Comparison of ENCODE assay signal across 9 mouse cellular contexts in genomic region chr7:24299823-24300481, GRCm38 (mm10). TPM values are rescaled to one million over a fixed set of nuclear protein-coding genes. Genes with fewer than 3 reads are reported as not detected.
DNase-seq lines count a peak whose midpoint lies in the region; ATAC-seq and TF ChIP-seq lines count a peak whose summit lies in the region.
"Had no signal": no experiment of that assay in that cellular context is flagged by ENCODE, and none has a peak within 500 bp of the region (broad histone marks: within the 10 kb centered on the region; RNA-seq: fewer than 3 reads in every experiment).

No protein-coding gene starts in this region.

- peaks cover 3% of the 10 kb centered on the region for H3K4me1 ChIP-seq in bone marrow macrophage, adult 2 months (ENCODE audit: control insufficient read depth, insufficient read depth, low read length)
- H3K4me1 ChIP-seq in embryonic fibroblast, embryonic 13.5 days (ENCODE audit: control insufficient read depth, insufficient read depth, low read length) = peaks cover 2% of the 10 kb centered on the region; the same call in 1 of the 2 replicates
- peaks cover 20% of the 10 kb centered on the region for H3K4me1 ChIP-seq in hindbrain, embryonic 14.5 days (replicated peaks; ENCODE audit: control insufficient read depth, insufficient read depth, low read length)
- H3K4me1 ChIP-seq in liver, embryonic 16.5 days (ENCODE audit: control insufficient read depth, low read depth, low read length) = peaks cover 12% of the 10 kb centered on the region
- H3K4me1 ChIP-seq in stomach, embryonic 14.5 days (ENCODE audit: control insufficient read depth, insufficient read depth, low read length) = peaks cover 9% of the 10 kb centered on the region

- peak overlapping the region; percentile 66 for H3K4me3 ChIP-seq in left cerebral cortex, adult 2 months
- peak overlapping the region; percentile 46 for H3K4me3 ChIP-seq in bone marrow macrophage, adult 2 months (ENCODE audit: insufficient read depth, low read length)
- peak overlapping the region; percentile 34 for H3K4me3 ChIP-seq in embryonic fibroblast, embryonic 13.5 days (ENCODE audit: insufficient read depth, low read length)
- H3K4me3 ChIP-seq in hindbrain, embryonic 14.5 days (replicated peaks; ENCODE audit: low read length) = peak overlapping the region; percentile 60
- H3K4me3 ChIP-seq in liver, embryonic 16.5 days (ENCODE audit: low read depth, low read length) = peak overlapping the region; percentile 74
- H3K4me3 ChIP-seq in stomach, embryonic 14.5 days (ENCODE audit: low read depth, low read length) = peak overlapping the region; percentile 76

- H3K27me3 ChIP-seq in hindbrain, embryonic 14.5 days (ENCODE audit: control insufficient read depth, insufficient read depth, low read length) = no peaks in the 10 kb centered on the region
- H3K27me3 ChIP-seq in liver, embryonic 16.5 days (ENCODE audit: control insufficient read depth, insufficient read depth, low read depth, low read length) = no peaks in the 10 kb centered on the region
- no peaks in the 10 kb centered on the region for H3K27me3 ChIP-seq in stomach, embryonic 14.5 days (ENCODE audit: control insufficient read depth, insufficient read depth, low read length)

- TF ChIP-seq POLR2A in bone marrow macrophage, adult 2 months (IDR thresholded peaks at IDR 0.05; ENCODE audit: borderline replicate concordance, low read depth, low read length) = no peak
- no peak for TF ChIP-seq POLR2A in embryonic fibroblast, embryonic 13.5 days (IDR thresholded peaks at IDR 0.05; ENCODE audit: low read depth, low read length)

- intact Hi-C loops in left cerebral cortex, adult 2 months (cut with DNase I) = loop anchor here (1.0 to 2.0 kb wide), 3 partner anchors 17 to 92 kb away; partner anchors contain the start of genes Zfp93 and Zfp94

- under 1% methylated on average over 18 of the region's 18 CpGs for WGBS in hindbrain, embryonic 14.5 days
- WGBS in liver, embryonic 16.5 days (ENCODE audit: insufficient replicate concordance) = under 1% methylated on average over 18 of the region's 18 CpGs
- WGBS in stomach, embryonic 14.5 days = 2% methylated on average over 18 of the region's 18 CpGs

- peak; percentile 39 for ATAC-seq in hindbrain, embryonic 14.5 days (ENCODE audit: low FRiP score)
- no peak for ATAC-seq in liver, embryonic 16.5 days (ENCODE audit: low read depth)
- peak; percentile 28; the same call in 1 of the 2 replicates for ATAC-seq in stomach, embryonic 14.5 days (ENCODE audit: insufficient number of reproducible peaks, insufficient read depth, low FRiP score, low read depth)

- peak overlapping the region; percentile 90 for H3K4me2 ChIP-seq in hindbrain, embryonic 14.5 days (replicated peaks)
- H3K4me2 ChIP-seq in liver, embryonic 16.5 days (ENCODE audit: low read depth, low read length) = peak overlapping the region; percentile 94
- H3K4me2 ChIP-seq in stomach, embryonic 14.5 days (replicated peaks; ENCODE audit: low read depth, low read length) = peak overlapping the region; percentile 74

- peak overlapping the region; percentile 66 for H3K9ac ChIP-seq in hindbrain, embryonic 14.5 days
- H3K9ac ChIP-seq in liver, embryonic 16.5 days (ENCODE audit: low read depth, low read length) = peak overlapping the region; percentile 30; the same call in 1 of the 2 replicates
- H3K9ac ChIP-seq in stomach, embryonic 14.5 days (replicated peaks; ENCODE audit: low read depth, low read length) = peak overlapping the region; percentile 36; the same call in 1 of the 2 replicates

- peak overlapping the region; percentile 85 for H3K27ac ChIP-seq in left cerebral cortex, adult 2 months
- no peak overlapping the region for H3K27ac ChIP-seq in bone marrow macrophage, adult 2 months (ENCODE audit: insufficient read depth, low read depth, low read length)
- H3K27ac ChIP-seq in embryonic fibroblast, embryonic 13.5 days (ENCODE audit: insufficient read depth, low read length) = no peak overlapping the region
- H3K27ac ChIP-seq in hindbrain, embryonic 14.5 days = peak overlapping the region; percentile 88
- H3K27ac ChIP-seq in liver, embryonic 16.5 days (ENCODE audit: low read length) = no peak overlapping the region
- peak overlapping the region; percentile 92 for H3K27ac ChIP-seq in stomach, embryonic 14.5 days (ENCODE audit: low read length)

- no peaks in the 10 kb centered on the region for H3K9me3 ChIP-seq in hindbrain, embryonic 14.5 days (ENCODE audit: control insufficient read depth, low read length)
- no peaks in the 10 kb centered on the region for H3K9me3 ChIP-seq in liver, embryonic 16.5 days (replicated peaks; ENCODE audit: control insufficient read depth, low read length)
- H3K9me3 ChIP-seq in stomach, embryonic 14.5 days (ENCODE audit: control insufficient read depth, low read depth, low read length) = no peaks in the 10 kb centered on the region

- peaks cover 60% of the 10 kb centered on the region for H3K36me3 ChIP-seq in hindbrain, embryonic 14.5 days (replicated peaks; ENCODE audit: control insufficient read depth, insufficient read depth)
- H3K36me3 ChIP-seq in liver, embryonic 16.5 days (ENCODE audit: control insufficient read depth, insufficient read depth) = no peaks in the 10 kb centered on the region
- H3K36me3 ChIP-seq in stomach, embryonic 14.5 days (ENCODE audit: control insufficient read depth, insufficient read depth, low read length) = peaks cover 22% of the 10 kb centered on the region

- TF ChIP-seq CTCF in left cerebral cortex, adult 2 months (IDR thresholded peaks at IDR 0.05) = no peak
- TF ChIP-seq CTCF in bone marrow macrophage, adult 2 months (IDR thresholded peaks at IDR 0.05; ENCODE audit: low read depth, low read length) = no peak
- TF ChIP-seq CTCF in embryonic fibroblast, embryonic 13.5 days (IDR thresholded peaks at IDR 0.05; ENCODE audit: borderline replicate concordance, insufficient read depth, low read length) = no peak

- peak in 1 of 2 experiments; percentile 27 for DNase-seq in left cerebral cortex, adult 2 months (ENCODE audit: extremely low spot score in 1 of 2, low spot score in 2 of 2)
- no peak for DNase-seq in left cerebral cortex, adult 18-20 months (ENCODE audit: low spot score in 2 of 2)
- DNase-seq in hindbrain, embryonic 14.5 days (ENCODE audit: low spot score) = no peak
- DNase-seq in layer of hippocampus, postnatal 36 days = no peak

RNA-seq across cellular contexts. Expression of gene Zfp61, which starts 1.1 kb away (rescaled TPM):
- 10 to 100 TPM; 19.4 to 21.5 TPM for total RNA-seq in left cerebral cortex, adult 2 months (2021)
- total RNA-seq in left cerebral cortex, adult 18-20 months (2021) = 10 to 100 TPM; 19.7 to 21.9 TPM
- 10.0 and 11.3 TPM in 2 replicates for polyA plus RNA-seq in bone marrow macrophage, adult 2 months (2012; ENCODE audit: insufficient read depth, insufficient read length, missing spikeins)
- 11.7 and 14.8 TPM in 2 replicates for polyA plus RNA-seq in embryonic fibroblast, embryonic 13.5 days (2011; ENCODE audit: insufficient read length, low read depth, missing spikeins)
- 33.5 and 34.0 TPM in 2 replicates for polyA plus RNA-seq in hindbrain, embryonic 14.5 days (2014; fragmentation: Nextera tagmentation; extraction: Ambion mirVana)
- 2.3 and 2.7 TPM in 2 replicates for polyA plus RNA-seq in liver, embryonic 16.5 days (2015; fragmentation: Nextera tagmentation; extraction: Ambion mirVana)
- polyA plus RNA-seq in stomach, embryonic 14.5 days (2014; fragmentation: Nextera tagmentation; extraction: Ambion mirVana) = 35.3 and 42.7 TPM in 2 replicates
- 10 to 100 TPM; 23.6 to 25.6 TPM for total RNA-seq in layer of hippocampus, postnatal 36 days (2021)

RNA-seq across cellular contexts. Expression of gene Zfp94, which starts 16.5 kb away (rescaled TPM):
- total RNA-seq in left cerebral cortex, adult 2 months (2021) = 10 to 100 TPM; 14.0 to 14.5 TPM
- total RNA-seq in left cerebral cortex, adult 18-20 months (2021) = 10 to 100 TPM; 12.2 to 14.1 TPM
- polyA plus RNA-seq in bone marrow macrophage, adult 2 months (2012; ENCODE audit: insufficient read depth, insufficient read length, missing spikeins) = 3.5 and 5.3 TPM in 2 replicates
- polyA plus RNA-seq in embryonic fibroblast, embryonic 13.5 days (2011; ENCODE audit: insufficient read length, low read depth, missing spikeins) = 3.8 and 4.4 TPM in 2 replicates
- polyA plus RNA-seq in hindbrain, embryonic 14.5 days (2014; fragmentation: Nextera tagmentation; extraction: Ambion mirVana) = 19.6 and 20.9 TPM in 2 replicates
- polyA plus RNA-seq in liver, embryonic 16.5 days (2015; fragmentation: Nextera tagmentation; extraction: Ambion mirVana) = 1.8 and 2.3 TPM in 2 replicates
- polyA plus RNA-seq in stomach, embryonic 14.5 days (2014; fragmentation: Nextera tagmentation; extraction: Ambion mirVana) = 10.6 and 13.2 TPM in 2 replicates
- total RNA-seq in layer of hippocampus, postnatal 36 days (2021) = 10 to 100 TPM; 12.2 to 14.8 TPM

RNA-seq across cellular contexts. Expression of gene Zfp93, which starts 29.7 kb away (rescaled TPM):
- 10 to 100 TPM; 12.8 to 18.3 TPM for total RNA-seq in left cerebral cortex, adult 2 months (2021)
- total RNA-seq in left cerebral cortex, adult 18-20 months (2021) = 10 to 100 TPM; 11.6 to 12.7 TPM
- polyA plus RNA-seq in bone marrow macrophage, adult 2 months (2012; ENCODE audit: insufficient read depth, insufficient read length, missing spikeins) = 1.1 and 1.2 TPM in 2 replicates
- polyA plus RNA-seq in embryonic fibroblast, embryonic 13.5 days (2011; ENCODE audit: insufficient read length, low read depth, missing spikeins) = 6.5 and 13.4 TPM in 2 replicates
- 8.1 and 9.5 TPM in 2 replicates for polyA plus RNA-seq in hindbrain, embryonic 14.5 days (2014; fragmentation: Nextera tagmentation; extraction: Ambion mirVana)
- 1.1 and 1.3 TPM in 2 replicates for polyA plus RNA-seq in liver, embryonic 16.5 days (2015; fragmentation: Nextera tagmentation; extraction: Ambion mirVana)
- polyA plus RNA-seq in stomach, embryonic 14.5 days (2014; fragmentation: Nextera tagmentation; extraction: Ambion mirVana) = 8.3 and 9.7 TPM in 2 replicates
- 10 to 100 TPM; 12.3 to 13.9 TPM for total RNA-seq in layer of hippocampus, postnatal 36 days (2021)

RNA-seq across cellular contexts. Expression of gene Tescl, which starts 33.8 kb away (rescaled TPM):
- total RNA-seq in left cerebral cortex, adult 2 months (2021) = not detected
- not detected for total RNA-seq in left cerebral cortex, adult 18-20 months (2021)
- polyA plus RNA-seq in bone marrow macrophage, adult 2 months (2012; ENCODE audit: insufficient read depth, insufficient read length, missing spikeins) = not detected in 2 replicates
- not detected in 2 replicates for polyA plus RNA-seq in embryonic fibroblast, embryonic 13.5 days (2011; ENCODE audit: insufficient read length, low read depth, missing spikeins)
- polyA plus RNA-seq in hindbrain, embryonic 14.5 days (2014; fragmentation: Nextera tagmentation; extraction: Ambion mirVana) = 0.31 TPM in 1 of 2 replicates, not detected in the other
- polyA plus RNA-seq in liver, embryonic 16.5 days (2015; fragmentation: Nextera tagmentation; extraction: Ambion mirVana) = not detected in 2 replicates
- polyA plus RNA-seq in stomach, embryonic 14.5 days (2014; fragmentation: Nextera tagmentation; extraction: Ambion mirVana) = 0.41 TPM in 1 of 2 replicates, not detected in the other
- not detected for total RNA-seq in layer of hippocampus, postnatal 36 days (2021)
- total RNA-seq: left cerebral cortex, postnatal 14 days had no signal

RNA-seq across cellular contexts. Expression of gene Zfp108, which starts 45.4 kb away (rescaled TPM):
- total RNA-seq in left cerebral cortex, adult 2 months (2021) = 1 to 10 TPM; 8.7 to 9.2 TPM
- 1 to 10 TPM; 7.7 to 8.4 TPM for total RNA-seq in left cerebral cortex, adult 18-20 months (2021)
- 1.9 TPM in 2 replicates for polyA plus RNA-seq in bone marrow macrophage, adult 2 months (2012; ENCODE audit: insufficient read depth, insufficient read length, missing spikeins)
- 2.8 and 3.0 TPM in 2 replicates for polyA plus RNA-seq in embryonic fibroblast, embryonic 13.5 days (2011; ENCODE audit: insufficient read length, low read depth, missing spikeins)
- 7.1 TPM in 2 replicates for polyA plus RNA-seq in hindbrain, embryonic 14.5 days (2014; fragmentation: Nextera tagmentation; extraction: Ambion mirVana)
- 0.49 and 0.51 TPM in 2 replicates for polyA plus RNA-seq in liver, embryonic 16.5 days (2015; fragmentation: Nextera tagmentation; extraction: Ambion mirVana)
- 4.5 and 4.7 TPM in 2 replicates for polyA plus RNA-seq in stomach, embryonic 14.5 days (2014; fragmentation: Nextera tagmentation; extraction: Ambion mirVana)
- total RNA-seq in layer of hippocampus, postnatal 36 days (2021) = 1 to 10 TPM; 7.8 to 9.7 TPM

Comparison
In these comparisons a context has a peak if more than half of its experiments do, and no peak if none do; other contexts are left out.
1. H3K27ac ChIP-seq: peak in left cerebral cortex, adult 2 months (single experiment), hindbrain, embryonic 14.5 days (single experiment) and stomach, embryonic 14.5 days (single experiment); none in bone marrow macrophage, adult 2 months (single experiment), embryonic fibroblast, embryonic 13.5 days (single experiment) and liver, embryonic 16.5 days (single experiment).
2. Peak in every context shown above with its lines, with median percentiles within 50 percentile points of each other: H3K4me3 ChIP-seq, H3K4me2 ChIP-seq and H3K9ac ChIP-seq.